Mouse (Mus musculus) midbrain, embryonic 13.5 days (tissue): ENCODE measurements at regions not wholly inside any gene's neighbourhood (a gene's known extent, or its start where the extent isn't known, plus 50 kb on each side); places are given as distances from the start of the nearest gene placed in this dataset.

Experiments used
- ATAC-seq: fragments of 200-750 bp; cut with Nextera tagmentation; 2 replicates; pipeline ENCODE4 v1.8.0; 2017; ENCODE audit warnings: mild to moderate bottlenecking, moderate TSS enrichment, moderate library complexity
- H3K27ac ChIP-seq: fragments of 300-500 bp; sonication (generic); 2 replicates; pipeline ENCODE4 v1.5.1; 2015; ENCODE audit warnings: inconsistent platforms, mild to moderate bottlenecking, moderate library complexity
- H3K27me3 ChIP-seq: fragments of 300-500 bp; sonication (generic); 2 replicates; pipeline ENCODE4 v1.6.1; 2015; ENCODE audit warnings: mild to moderate bottlenecking, inconsistent platforms
- H3K36me3 ChIP-seq: fragments of 300-500 bp; sonication (generic); 2 replicates; pipeline ENCODE4 v1.6.1; 2015; ENCODE audit warnings: mild to moderate bottlenecking, inconsistent platforms
- H3K4me1 ChIP-seq: fragments of 300-500 bp; sonication (generic); replicated peaks from 2 replicates; pipeline ENCODE4 v1.6.1; 2015; ENCODE audit warnings: inconsistent platforms
- H3K4me2 ChIP-seq: fragments of 300-500 bp; sonication (generic); replicated peaks from 2 replicates; pipeline ENCODE4 v1.6.1; 2015; ENCODE audit warnings: moderate library complexity, mild to moderate bottlenecking, inconsistent platforms
- H3K4me3 ChIP-seq: fragments of 300-500 bp; sonication (generic); replicated peaks from 2 replicates; pipeline ENCODE4 v1.5.1; 2015; ENCODE audit warnings: mild to moderate bottlenecking, inconsistent platforms
- H3K9ac ChIP-seq: fragments of 300-500 bp; sonication (generic); replicated peaks from 2 replicates; pipeline ENCODE4 v1.6.1; 2015; ENCODE audit warnings: mild to moderate bottlenecking, inconsistent platforms
- H3K9me3 ChIP-seq: fragments of 300-500 bp; sonication (generic); 2 replicates; pipeline ENCODE4 v1.6.1; 2016; ENCODE audit warnings: mild to moderate bottlenecking, inconsistent platforms
- WGBS: fragments of 180-500 bp; shearing (Covaris S2); methylation state at CpG from one replicate; pipeline ENCODE4 v1.1.7; 2015; 5-methylcytosine and 5-hydroxymethylcytosine counted together

GRCm38 (mm10) chr9:46863934-46864333, 134.6 kb upstream of the Gm4791 start:
- ATAC-seq: 0 out of 2 replicates have a peak, but pooled peaks have one; percentile 37
- H3K27ac ChIP-seq: no peak overlapping the region
- no peaks in the 10 kb centered on the region for H3K9me3 ChIP-seq
- no peaks in the 10 kb centered on the region for H3K36me3 ChIP-seq
- no peak overlapping the region for H3K9ac ChIP-seq
- 16% methylated on average over 4 of the region's 4 CpGs for WGBS
- H3K4me3 ChIP-seq: no peak overlapping the region
- no peak overlapping the region for H3K4me2 ChIP-seq
- H3K4me1 ChIP-seq: peaks cover 9% of the 10 kb centered on the region
- no peaks in the 10 kb centered on the region for H3K27me3 ChIP-seq

GRCm38 (mm10) chr9:46851753-46852152, 146.8 kb upstream of the Gm4791 start:
- Histone ChIP-seq H3K4me3 (no peak overlapping the region), H3K4me1 (0 out of 2 replicates have a peak, but pooled peaks cover 4% of the 10 kb centered on the region), H3K27me3 (no peaks in the 10 kb centered on the region), H3K27ac (no peak overlapping the region), H3K9me3 (no peaks in the 10 kb centered on the region), H3K36me3 (no peaks in the 10 kb centered on the region), H3K4me2 (no peak overlapping the region), H3K9ac (no peak overlapping the region)
- ATAC-seq: no peak
- 92% methylated on average over 13 of the region's 13 CpGs for WGBS

GRCm38 (mm10) chr9:46851336-46851735, 147.2 kb upstream of the Gm4791 start:
- WGBS: 39% methylated on average over 10 of the region's 10 CpGs
- Histone ChIP-seq H3K27ac (no peak overlapping the region), H3K9me3 (no peaks in the 10 kb centered on the region), H3K4me1 (0 out of 2 replicates have a peak, but pooled peaks cover 4% of the 10 kb centered on the region), H3K27me3 (no peaks in the 10 kb centered on the region), H3K4me2 (no peak overlapping the region), H3K4me3 (no peak overlapping the region), H3K36me3 (no peaks in the 10 kb centered on the region), H3K9ac (no peak overlapping the region)
- ATAC-seq: no peak

GRCm38 (mm10) chr9:46845276-46845675, 153.3 kb upstream of the Gm4791 start:
- no peak overlapping the region for H3K27ac ChIP-seq
- 75% methylated on average over 3 of the region's 3 CpGs for WGBS
- H3K9me3 ChIP-seq: no peaks in the 10 kb centered on the region
- H3K36me3 ChIP-seq: no peaks in the 10 kb centered on the region
- 0 out of 2 replicates have a peak, but pooled peaks cover 2% of the 10 kb centered on the region for H3K27me3 ChIP-seq
- no peak overlapping the region for H3K4me2 ChIP-seq
- no peak overlapping the region for H3K9ac ChIP-seq
- ATAC-seq: no peak
- no peaks in the 10 kb centered on the region for H3K4me1 ChIP-seq
- H3K4me3 ChIP-seq: no peak overlapping the region

- no peak for ATAC-seq
- 70% methylated on average over 7 of the region's 7 CpGs for WGBS
- H3K9ac ChIP-seq: no peak overlapping the region
These were observed 154.8 kb upstream of the Gm4791 start for GRCm38 (mm10) chr9:46843781-46844180.

GRCm38 (mm10) chr9:46841571-46841970, 157.0 kb upstream of the Gm4791 start:
- no peak for ATAC-seq
- no peaks in the 10 kb centered on the region for H3K36me3 ChIP-seq
- 0 out of 2 replicates have a peak, but pooled peaks cover 2% of the 10 kb centered on the region for H3K27me3 ChIP-seq
- no peak overlapping the region for H3K9ac ChIP-seq
- WGBS: 85% methylated on average over 6 of the region's 6 CpGs
- no peaks in the 10 kb centered on the region for H3K9me3 ChIP-seq
- no peak overlapping the region for H3K4me2 ChIP-seq
- no peak overlapping the region for H3K4me3 ChIP-seq
- H3K27ac ChIP-seq: no peak overlapping the region
- no peaks in the 10 kb centered on the region for H3K4me1 ChIP-seq

More at GRCm38 (mm10) chr9:46843781-46844180, 154.8 kb upstream of the Gm4791 start:
- H3K4me1 ChIP-seq: no peaks in the 10 kb centered on the region
- no peak overlapping the region for H3K27ac ChIP-seq
- H3K27me3 ChIP-seq: 0 out of 2 replicates have a peak, but pooled peaks cover 2% of the 10 kb centered on the region
- H3K4me2 ChIP-seq: no peak overlapping the region
- no peak overlapping the region for H3K4me3 ChIP-seq
- H3K9me3 ChIP-seq: no peaks in the 10 kb centered on the region
- H3K36me3 ChIP-seq: no peaks in the 10 kb centered on the region

GRCm38 (mm10) chr9:46835261-46835660, 163.3 kb upstream of the Gm4791 start:
- ATAC-seq: no peak
- 30% methylated on average over 7 of the region's 7 CpGs for WGBS
- H3K27me3 ChIP-seq: peaks cover 5% of the 10 kb centered on the region; the same call in 1 of the 2 replicates
- H3K9ac ChIP-seq: no peak overlapping the region
- H3K27ac ChIP-seq: peak overlapping the region; percentile 35
- no peaks in the 10 kb centered on the region for H3K9me3 ChIP-seq
- no peaks in the 10 kb centered on the region for H3K36me3 ChIP-seq
- no peak overlapping the region for H3K4me3 ChIP-seq
- no peak overlapping the region for H3K4me2 ChIP-seq
- H3K4me1 ChIP-seq: peaks cover 35% of the 10 kb centered on the region

- no peak overlapping the region for H3K4me3 ChIP-seq
- peak; percentile 66 for ATAC-seq
- WGBS: 17% methylated on average over 15 of the region's 15 CpGs
- H3K27ac ChIP-seq: peak overlapping the region; percentile 56; the same call in 1 of the 2 replicates
- H3K9me3 ChIP-seq: no peaks in the 10 kb centered on the region
- peak overlapping the region; percentile 30 for H3K4me2 ChIP-seq
- peaks cover 5% of the 10 kb centered on the region; the same call in 1 of the 2 replicates for H3K27me3 ChIP-seq
- H3K36me3 ChIP-seq: no peaks in the 10 kb centered on the region
- 0 out of 2 replicates have a peak overlapping the region, but pooled peaks have one; percentile 23 for H3K9ac ChIP-seq
- peaks cover 40% of the 10 kb centered on the region for H3K4me1 ChIP-seq
These were observed 167.6 kb upstream of the Gm4791 start for GRCm38 (mm10) chr9:46830746-46831560.

- Histone ChIP-seq H3K27me3 (peaks cover 5% of the 10 kb centered on the region; the same call in 1 of the 2 replicates), H3K4me2 (no peak overlapping the region), H3K9ac (no peak overlapping the region), H3K4me1 (peaks cover 38% of the 10 kb centered on the region), H3K27ac (no peak overlapping the region), H3K4me3 (no peak overlapping the region), H3K36me3 (no peaks in the 10 kb centered on the region), H3K9me3 (no peaks in the 10 kb centered on the region)
- WGBS: 0% methylated on average over 1 of the region's 1 CpGs
- ATAC-seq: peak; percentile 18; the same call in 1 of the 2 replicates
These were observed 168.2 kb upstream of the Gm4791 start for GRCm38 (mm10) chr9:46830316-46830715.

GRCm38 (mm10) chr9:46824703-46825102, 173.8 kb upstream of the Gm4791 start:
- Histone ChIP-seq H3K4me2 (no peak overlapping the region), H3K36me3 (no peaks in the 10 kb centered on the region), H3K4me1 (0 out of 2 replicates have a peak, but pooled peaks cover under 1% of the 10 kb centered on the region), H3K27me3 (no peaks in the 10 kb centered on the region), H3K27ac (no peak overlapping the region), H3K4me3 (no peak overlapping the region), H3K9me3 (no peaks in the 10 kb centered on the region), H3K9ac (no peak overlapping the region)
- no peak for ATAC-seq
- 78% methylated on average over 4 of the region's 4 CpGs for WGBS

- ATAC-seq: 0 out of 2 replicates have a peak, but pooled peaks have one; percentile 27
- peak overlapping the region; percentile 31 for H3K27ac ChIP-seq
- peaks cover 1% of the 10 kb centered on the region; the same call in 1 of the 2 replicates for H3K4me1 ChIP-seq
- H3K4me3 ChIP-seq: no peak overlapping the region
- H3K9ac ChIP-seq: no peak overlapping the region
- 53% methylated on average over 7 of the region's 7 CpGs for WGBS
- H3K27me3 ChIP-seq: no peaks in the 10 kb centered on the region
- H3K9me3 ChIP-seq: no peaks in the 10 kb centered on the region
- no peaks in the 10 kb centered on the region for H3K36me3 ChIP-seq
- no peak overlapping the region for H3K4me2 ChIP-seq
These were observed 178.7 kb upstream of the Gm4791 start for GRCm38 (mm10) chr9:46819808-46820207.

GRCm38 (mm10) chr9:46819376-46819775, 179.2 kb upstream of the Gm4791 start:
- Histone ChIP-seq H3K4me3 (no peak overlapping the region), H3K36me3 (no peaks in the 10 kb centered on the region), H3K27ac (peak overlapping the region; percentile 31; the same call in 1 of the 2 replicates), H3K4me2 (no peak overlapping the region), H3K4me1 (peaks cover 6% of the 10 kb centered on the region; the same call in 1 of the 2 replicates), H3K27me3 (no peaks in the 10 kb centered on the region), H3K9me3 (no peaks in the 10 kb centered on the region), H3K9ac (no peak overlapping the region)
- whole genome bisulfite sequencing: 54% methylated on average over 6 of the region's 6 CpGs
- 0 out of 2 replicates have a peak, but pooled peaks have one; percentile 24 for ATAC-seq
